ENCODE assay signal across 9 mouse cellular contexts in the genomic region with DNA sequence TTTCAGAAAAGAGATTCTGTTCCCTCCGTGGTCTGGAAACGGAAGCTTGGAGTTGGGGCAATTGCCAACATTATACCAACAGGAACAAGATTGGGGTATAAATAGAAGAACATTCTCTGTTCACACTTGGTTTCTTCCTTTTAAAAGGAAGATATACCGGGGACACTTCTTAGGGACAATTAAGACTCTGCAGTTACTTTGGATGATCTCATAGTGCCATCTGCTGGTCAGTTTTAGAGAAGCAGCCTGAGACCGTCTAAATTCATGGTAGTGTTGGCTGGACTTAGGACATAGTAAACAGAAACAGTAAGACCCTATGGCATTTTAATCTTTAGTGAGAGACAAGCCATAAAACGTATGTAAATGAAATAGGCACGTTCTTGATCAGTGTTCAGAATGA. TPM values are rescaled to one million over a fixed set of nuclear protein-coding genes. Genes with fewer than 3 reads are reported as not detected.
A peak's percentile ranks its signal among the peaks of the same experiment; 100 is the strongest.
DNase-seq lines count a peak whose midpoint lies in the region; ATAC-seq and TF ChIP-seq lines count a peak whose summit lies in the region.
"Had no signal": no experiment of that assay in that cellular context is flagged by ENCODE, and none has a peak within 500 bp of the region (broad histone marks: within the 10 kb centered on the region; RNA-seq: fewer than 3 reads in every experiment).

No protein-coding gene starts in this region.

- ATAC-seq in intestine, embryonic 14.5 days (replicated peaks; ENCODE audit: low FRiP score, low TSS enrichment, low read depth), result no peak
- no peak for ATAC-seq in intestine, embryonic 15.5 days
- ATAC-seq in midbrain, embryonic 13.5 days, result peak; percentile 35; the same call in 1 of the 2 replicates

- peak; percentile 81 for DNase-seq in intestine, embryonic 14.5 days (ENCODE audit: low spot score)
- DNase-seq in ES-E14 (ENCODE audit: low read depth, low spot score), result no peak
- peak; percentile 88 for DNase-seq in cerebellum, adult 9-10 months
- peak; percentile 47 to 75 for DNase-seq in heart, postnatal 14 days
- DNase-seq in layer of hippocampus, adult 2 months (ENCODE audit: low spot score in 2 of 2), result peak; percentile 42 to 80
- DNase-seq in thymus, postnatal 4 days, result peak; percentile 39

- no peaks in the 10 kb centered on the region for H3K36me3 ChIP-seq in intestine, embryonic 14.5 days (ENCODE audit: control insufficient read depth, insufficient read depth, low read length)
- no peaks in the 10 kb centered on the region for H3K36me3 ChIP-seq in intestine, embryonic 15.5 days
- H3K36me3 ChIP-seq in ES-E14 (ENCODE audit: control insufficient read depth, insufficient read depth, low read length, poor library complexity, severe bottlenecking), result peaks cover 11% of the 10 kb centered on the region; the same call in 1 of the 2 replicates
- H3K36me3 ChIP-seq in midbrain, embryonic 13.5 days, result peaks cover 86% of the 10 kb centered on the region
- H3K36me3 ChIP-seq: stomach, embryonic 15.5 days had no signal

- intact Hi-C loops in heart, postnatal 14 days (cut with DNase I), result loop anchor here (1.0 to 5.0 kb wide), 3 partner anchors 61 to 213 kb away; a partner anchor contains a TSS

- H3K27ac ChIP-seq in intestine, embryonic 14.5 days (ENCODE audit: low read depth), result no peak overlapping the region
- H3K27ac ChIP-seq in intestine, embryonic 15.5 days, result no peak overlapping the region
- no peak overlapping the region for H3K27ac ChIP-seq in ES-E14 (ENCODE audit: insufficient read depth, low read depth, low read length, poor library complexity, severe bottlenecking)
- H3K27ac ChIP-seq in layer of hippocampus, adult 2 months, result peak overlapping the region; percentile 65
- no peak overlapping the region for H3K27ac ChIP-seq in midbrain, embryonic 13.5 days
- H3K27ac ChIP-seq: stomach, embryonic 15.5 days had no signal

- H3K27me3 ChIP-seq in intestine, embryonic 14.5 days (replicated peaks; ENCODE audit: control insufficient read depth, insufficient read depth, low read length), result no peaks in the 10 kb centered on the region
- no peaks in the 10 kb centered on the region for H3K27me3 ChIP-seq in intestine, embryonic 15.5 days (replicated peaks)
- H3K27me3 ChIP-seq in midbrain, embryonic 13.5 days, result no peaks in the 10 kb centered on the region
- H3K27me3 ChIP-seq: stomach, embryonic 15.5 days had no signal

- no peaks in the 10 kb centered on the region for H3K9me3 ChIP-seq in intestine, embryonic 14.5 days (ENCODE audit: control insufficient read depth, low read length)
- H3K9me3 ChIP-seq in intestine, embryonic 15.5 days, result no peaks in the 10 kb centered on the region
- H3K9me3 ChIP-seq in ES-E14 (ENCODE audit: control insufficient read depth, insufficient read depth, low read depth, low read length), result no peaks in the 10 kb centered on the region
- H3K9me3 ChIP-seq in midbrain, embryonic 13.5 days, result no peaks in the 10 kb centered on the region
- H3K9me3 ChIP-seq: stomach, embryonic 15.5 days had no signal

- H3K4me3 ChIP-seq in intestine, embryonic 14.5 days (ENCODE audit: low read depth, low read length), result no peak overlapping the region
- no peak overlapping the region for H3K4me3 ChIP-seq in intestine, embryonic 15.5 days (replicated peaks)
- H3K4me3 ChIP-seq in ES-E14 (ENCODE audit: insufficient read depth in 1 of 2, low read depth in 1 of 2, low read length in 2 of 2, poor library complexity in 1 of 2, severe bottlenecking in 1 of 2), result no peak overlapping the region
- H3K4me3 ChIP-seq in layer of hippocampus, adult 2 months, result no peak overlapping the region
- H3K4me3 ChIP-seq in midbrain, embryonic 13.5 days (replicated peaks), result no peak overlapping the region
- H3K4me3 ChIP-seq: stomach, embryonic 15.5 days had no signal

- H3K9ac ChIP-seq in intestine, embryonic 14.5 days (ENCODE audit: low read length), result no peak overlapping the region
- no peak overlapping the region for H3K9ac ChIP-seq in intestine, embryonic 15.5 days
- no peak overlapping the region for H3K9ac ChIP-seq in ES-E14 (ENCODE audit: insufficient read depth, low read depth, low read length, poor library complexity, severe bottlenecking)
- H3K9ac ChIP-seq in midbrain, embryonic 13.5 days (replicated peaks), result no peak overlapping the region
- H3K9ac ChIP-seq: stomach, embryonic 15.5 days had no signal

- TF ChIP-seq CTCF in layer of hippocampus, adult 2 months (conservative IDR thresholded peaks at IDR 0.05), result peak; percentile 89

- H3K4me2 ChIP-seq in intestine, embryonic 14.5 days (ENCODE audit: low read length), result no peak overlapping the region
- no peak overlapping the region for H3K4me2 ChIP-seq in intestine, embryonic 15.5 days (replicated peaks)
- H3K4me2 ChIP-seq in midbrain, embryonic 13.5 days (replicated peaks), result no peak overlapping the region
- H3K4me2 ChIP-seq: stomach, embryonic 15.5 days had no signal

- in situ Hi-C loops in ES-E14 (cut with MboI; ENCODE audit: low sequenced_read_pairs in 2 of 2, unreplicated experiment in 2 of 2), result loop anchor here in 1 of 2 experiments (10.0 kb wide), 1 partner anchor 213 kb away; no protein-coding TSS in a partner anchor

- no peaks in the 10 kb centered on the region for H3K4me1 ChIP-seq in intestine, embryonic 14.5 days (replicated peaks; ENCODE audit: control insufficient read depth, insufficient read depth, low read length)
- H3K4me1 ChIP-seq in intestine, embryonic 15.5 days (replicated peaks), result no peaks in the 10 kb centered on the region
- H3K4me1 ChIP-seq in ES-E14 (ENCODE audit: control insufficient read depth in 2 of 2, insufficient read depth in 2 of 2, low read length in 2 of 2, poor library complexity in 1 of 2), result no peaks in the 10 kb centered on the region
- H3K4me1 ChIP-seq in midbrain, embryonic 13.5 days (replicated peaks), result no peaks in the 10 kb centered on the region
- H3K4me1 ChIP-seq: stomach, embryonic 15.5 days had no signal

- WGBS in intestine, embryonic 14.5 days, result 28% methylated on average over 6 of the region's 6 CpGs
- WGBS in intestine, embryonic 15.5 days, result 32% methylated on average over 6 of the region's 6 CpGs
- 28% methylated on average over 6 of the region's 6 CpGs for WGBS in midbrain, embryonic 13.5 days

TF ChIP-seq in ES-E14, 5 proteins besides CTCF, POLR2A, EP300 and RAD21:
- TF ChIP-seq HCFC1 (IDR thresholded peaks at IDR 0.05; ENCODE audit: borderline replicate concordance, insufficient read depth, low read length) (no peak), MAFK (IDR thresholded peaks at IDR 0.05; ENCODE audit: insufficient read depth, low read depth, low read length) (no peak), ZC3H11A (IDR thresholded peaks at IDR 0.05; ENCODE audit: borderline replicate concordance, low read depth, low read length) (peak; percentile 79; the same call in 1 of the 2 replicates)

RNA-seq across cellular contexts. Expression of a gene that starts 54.9 kb away (rescaled TPM):
- 2.5 and 4.5 TPM in 2 replicates for polyA plus RNA-seq in intestine, embryonic 14.5 days (2014; fragmentation: Nextera tagmentation; extraction: Ambion mirVana)
- polyA plus RNA-seq in intestine, embryonic 15.5 days (2015; fragmentation: Nextera tagmentation; extraction: Ambion mirVana), result 2.0 and 2.9 TPM in 2 replicates
- total RNA-seq in ES-E14 (2012; rRNA removed), result 15.1 and 22.5 TPM in 2 replicates
- under 1 TPM; 0.55 to 0.95 TPM for total RNA-seq in heart, postnatal 14 days (2021)
- 10 to 100 TPM; 69.6 to 72.0 TPM for total RNA-seq in layer of hippocampus, adult 2 months (2021)
- polyA plus RNA-seq in midbrain, embryonic 13.5 days (2015; fragmentation: Nextera tagmentation; extraction: Ambion mirVana), result 30.6 and 34.0 TPM in 2 replicates
